Mouse (Mus musculus) thymus, postnatal 14 days (tissue): ENCODE measurements around the gene Stard13.

Experiments
- DNase-seq: peaks from one replicate; pipeline ENCODE4 v3.0.0; 2021

Gene Stard13

DNA sequence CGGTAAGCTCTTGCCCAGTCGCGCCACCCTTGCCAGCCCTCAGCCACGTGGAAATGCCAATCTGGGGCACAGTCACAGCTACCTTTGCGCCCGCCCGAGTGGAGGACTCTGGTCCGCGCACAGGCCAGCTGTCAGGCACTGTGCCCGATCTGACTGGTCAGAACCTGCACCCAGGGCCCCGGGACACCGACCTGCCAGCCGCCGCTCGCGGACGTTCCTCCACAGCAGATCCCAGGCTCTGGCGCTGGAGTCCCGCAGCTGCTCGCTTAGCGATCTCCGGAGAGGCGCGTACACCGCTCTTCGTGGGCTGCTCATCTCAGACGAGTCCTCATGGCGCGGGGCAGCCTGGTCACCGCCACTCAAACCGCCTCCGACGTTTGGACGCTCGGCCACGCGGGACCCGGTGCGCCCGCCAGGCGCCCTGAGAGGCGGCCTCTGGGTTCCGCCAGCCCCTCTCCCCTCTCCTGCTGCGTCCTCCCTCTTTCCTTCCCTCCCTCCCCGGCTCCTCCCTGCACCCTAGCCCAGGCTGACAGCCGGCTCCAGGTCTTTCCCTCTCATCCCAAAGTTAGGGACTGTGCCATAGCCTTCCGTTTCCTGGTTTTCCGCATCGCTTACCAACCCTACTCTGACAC lies at the start of gene Stard13:
Gene Stard13 (minus strand): TSS at position 437 of the 632 bp plus-strand sequence.
- peak; percentile 6 for DNase-seq

DNA sequence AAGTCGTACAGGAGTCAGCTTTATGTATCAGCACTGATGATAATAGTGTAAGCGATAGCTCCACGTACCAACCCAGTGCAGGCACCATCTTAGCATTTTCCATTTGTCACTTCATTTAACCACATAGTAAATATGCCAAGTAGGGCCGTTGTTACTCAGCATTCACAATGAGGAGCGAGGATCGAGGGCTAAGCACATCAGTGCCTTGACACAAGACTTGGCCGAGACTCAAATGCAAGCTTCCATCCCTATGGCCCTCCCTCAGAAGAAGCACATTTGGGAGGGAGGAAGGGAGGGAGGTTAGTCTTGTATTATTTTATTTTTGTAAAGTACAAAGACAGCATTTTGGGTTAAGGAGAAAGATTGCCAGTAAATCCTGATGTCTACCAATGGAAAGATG lies 45.9 kb upstream of the Stard13 start:
- no peak for DNase-seq

DNA sequence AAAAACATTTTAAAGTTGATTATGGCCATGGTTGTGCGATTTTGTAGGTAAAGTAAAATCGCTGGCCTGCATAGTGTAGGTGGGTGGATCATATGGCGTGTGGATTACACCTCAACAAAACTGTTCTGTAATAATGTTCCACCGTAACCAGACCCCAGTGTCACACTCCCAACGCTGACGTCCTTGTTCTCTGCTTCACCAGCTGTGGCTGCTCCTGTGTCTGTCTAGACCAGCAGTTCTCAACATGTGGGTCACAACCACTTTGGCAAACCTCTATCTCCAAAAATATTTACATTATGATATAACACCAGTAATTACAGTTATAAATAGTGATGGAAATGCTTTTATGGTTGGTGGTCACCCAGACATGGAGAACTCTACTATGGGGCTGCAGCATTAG lies 44.3 kb upstream of the Stard13 start:
- DNase-seq = no peak

DNA sequence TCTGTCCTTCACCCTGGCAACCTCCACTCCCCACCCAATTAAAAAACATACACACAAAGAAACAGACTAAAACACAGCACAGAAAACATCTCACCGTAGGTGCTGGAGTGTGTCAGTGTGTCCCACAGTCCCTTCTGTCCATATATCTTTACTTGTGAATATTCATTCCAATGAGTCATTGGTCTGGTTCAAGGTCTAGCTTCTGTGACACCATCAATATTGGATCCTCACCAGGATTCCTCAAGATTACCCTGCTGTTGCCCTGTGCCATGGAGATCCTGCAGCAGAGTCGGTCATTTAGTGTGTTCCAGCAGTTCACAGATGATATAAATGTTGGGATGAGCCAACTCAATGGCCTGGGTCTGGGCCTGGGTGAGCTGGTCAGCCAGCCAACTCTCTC lies 42.4 kb upstream of the Stard13 start:
- DNase-seq = no peak

DNA sequence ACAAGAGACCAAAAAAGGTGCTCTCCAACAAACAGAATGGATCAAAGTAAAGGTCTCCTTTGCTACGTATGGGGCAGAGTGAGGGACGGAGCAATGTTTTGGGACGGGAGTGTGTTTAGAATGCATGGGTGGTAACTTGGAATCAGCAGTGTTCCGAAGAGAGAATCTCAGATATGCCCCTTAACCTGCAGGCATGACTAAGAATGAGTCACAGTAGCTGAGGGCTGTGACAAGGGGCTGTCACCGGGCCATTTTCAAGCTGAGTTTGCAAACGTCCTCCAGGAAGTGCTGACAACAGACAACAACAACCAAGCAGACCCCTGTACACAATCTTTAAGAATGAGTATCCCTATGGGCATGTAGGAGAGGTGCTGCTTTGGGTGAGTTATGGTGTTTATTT lies 40.6 kb upstream of the Stard13 start:
- DNase-seq = no peak

DNA sequence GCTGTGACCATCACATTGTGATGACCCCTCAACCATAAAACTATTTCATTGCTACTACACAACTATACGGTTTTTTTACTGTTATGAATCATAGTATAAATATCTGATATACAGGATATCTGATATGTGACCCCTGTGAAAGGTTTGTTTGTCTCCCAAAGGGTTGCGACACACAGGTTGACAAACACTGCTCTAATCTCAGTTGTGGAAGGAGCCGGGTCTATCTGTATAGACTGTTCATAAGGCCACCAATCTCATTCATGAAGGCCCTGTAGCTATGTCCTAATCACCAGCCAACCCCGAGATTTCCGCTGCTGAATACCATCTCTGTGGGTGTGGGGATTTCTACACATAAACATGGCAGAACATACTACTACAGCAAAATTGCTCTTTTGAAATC lies 37.2 kb upstream of the Stard13 start:
- no peak for DNase-seq

DNA sequence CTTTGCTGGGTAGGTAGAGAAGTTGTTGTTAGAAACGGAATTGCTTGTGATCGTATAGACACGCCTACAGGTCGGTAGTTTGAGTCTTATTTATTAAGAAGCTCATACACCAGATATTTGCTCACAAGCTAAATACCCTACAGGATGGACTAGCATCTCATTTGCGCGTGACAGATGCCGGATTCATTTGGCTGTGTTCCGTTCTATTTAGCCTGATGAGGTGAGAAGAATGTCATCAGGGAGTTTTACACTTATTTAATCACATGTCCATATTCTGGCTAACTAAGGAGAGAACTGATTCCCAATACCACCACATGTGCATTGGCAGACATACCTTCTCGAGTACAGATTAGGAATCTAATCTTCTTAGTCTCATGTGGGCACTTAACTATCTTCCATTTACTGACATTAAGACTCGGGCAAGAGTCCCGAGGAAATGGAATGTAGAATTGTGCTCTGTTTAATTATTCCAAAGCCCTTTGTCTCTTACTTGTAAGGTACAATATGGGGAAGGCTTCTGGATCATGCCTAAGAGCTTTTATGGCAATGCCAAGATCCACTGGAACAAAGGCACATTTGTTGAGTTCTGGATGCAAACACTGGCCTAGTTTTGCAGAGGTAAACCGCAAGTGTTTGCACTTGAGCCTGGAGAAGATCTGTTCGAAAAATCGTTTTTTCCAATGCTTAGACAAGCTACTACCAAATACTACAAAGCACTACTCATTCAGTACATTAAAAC lies 33.4 kb upstream of the Stard13 start:
- DNase-seq = no peak

DNA sequence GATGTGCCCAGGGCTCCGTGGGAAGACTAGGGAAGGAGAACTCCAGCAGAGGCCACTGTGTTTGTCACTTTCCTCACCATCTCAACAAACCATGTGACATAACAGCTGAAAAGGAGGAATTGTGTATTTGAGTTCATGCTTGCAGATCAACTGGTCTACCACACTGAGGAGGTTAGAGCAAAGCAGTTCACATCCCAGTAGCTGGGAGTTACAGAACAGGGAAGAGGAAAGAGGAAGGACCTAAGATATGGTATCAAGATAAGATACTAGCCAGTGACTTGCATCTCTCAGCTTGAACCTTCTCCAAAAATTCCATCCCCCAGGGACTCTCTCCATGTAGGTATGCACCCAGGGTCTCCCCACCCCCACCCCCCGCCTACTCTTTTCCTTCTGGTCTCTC lies 27.9 kb upstream of the Stard13 start:
- no peak for DNase-seq

DNA sequence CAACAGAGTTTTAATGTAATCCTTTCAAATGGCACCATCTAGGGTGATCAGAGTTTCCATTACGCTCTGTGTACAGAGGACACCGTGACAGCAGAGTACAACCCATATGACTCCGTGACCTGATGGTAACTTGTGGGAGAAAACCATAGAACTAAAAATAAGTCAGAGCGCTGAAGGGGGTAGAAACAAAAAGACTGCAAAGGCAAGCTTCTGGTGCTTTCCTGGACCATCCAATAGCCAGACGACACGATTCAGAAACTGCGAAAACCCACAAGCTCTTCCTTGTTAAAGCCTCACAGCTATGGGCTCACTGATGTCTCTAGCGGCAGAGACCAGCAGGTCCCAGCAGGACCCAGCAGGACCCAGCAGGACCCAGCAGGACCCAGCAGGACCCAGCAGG lies 18.6 kb upstream of the Stard13 start:
- no peak for DNase-seq

DNA sequence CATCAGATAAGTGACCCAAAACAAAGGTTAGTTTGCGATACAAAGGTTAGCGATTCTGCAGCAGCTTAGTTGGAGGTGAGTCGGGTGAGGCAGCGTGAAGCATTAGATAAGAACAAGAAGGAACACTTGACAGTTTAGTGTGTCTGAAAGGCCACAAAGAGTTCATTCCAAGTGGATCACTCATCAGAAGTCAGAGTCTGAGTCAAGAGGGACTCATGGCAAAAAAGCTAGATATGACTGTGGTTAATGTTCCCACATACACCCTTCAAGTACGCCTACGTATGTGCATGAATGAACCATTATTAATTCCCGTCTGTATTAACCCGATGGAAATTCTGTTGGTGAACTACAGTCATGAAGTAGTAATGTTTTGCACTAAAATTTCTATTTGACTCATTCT lies 18.0 kb upstream of the Stard13 start:
- DNase-seq = no peak

DNA sequence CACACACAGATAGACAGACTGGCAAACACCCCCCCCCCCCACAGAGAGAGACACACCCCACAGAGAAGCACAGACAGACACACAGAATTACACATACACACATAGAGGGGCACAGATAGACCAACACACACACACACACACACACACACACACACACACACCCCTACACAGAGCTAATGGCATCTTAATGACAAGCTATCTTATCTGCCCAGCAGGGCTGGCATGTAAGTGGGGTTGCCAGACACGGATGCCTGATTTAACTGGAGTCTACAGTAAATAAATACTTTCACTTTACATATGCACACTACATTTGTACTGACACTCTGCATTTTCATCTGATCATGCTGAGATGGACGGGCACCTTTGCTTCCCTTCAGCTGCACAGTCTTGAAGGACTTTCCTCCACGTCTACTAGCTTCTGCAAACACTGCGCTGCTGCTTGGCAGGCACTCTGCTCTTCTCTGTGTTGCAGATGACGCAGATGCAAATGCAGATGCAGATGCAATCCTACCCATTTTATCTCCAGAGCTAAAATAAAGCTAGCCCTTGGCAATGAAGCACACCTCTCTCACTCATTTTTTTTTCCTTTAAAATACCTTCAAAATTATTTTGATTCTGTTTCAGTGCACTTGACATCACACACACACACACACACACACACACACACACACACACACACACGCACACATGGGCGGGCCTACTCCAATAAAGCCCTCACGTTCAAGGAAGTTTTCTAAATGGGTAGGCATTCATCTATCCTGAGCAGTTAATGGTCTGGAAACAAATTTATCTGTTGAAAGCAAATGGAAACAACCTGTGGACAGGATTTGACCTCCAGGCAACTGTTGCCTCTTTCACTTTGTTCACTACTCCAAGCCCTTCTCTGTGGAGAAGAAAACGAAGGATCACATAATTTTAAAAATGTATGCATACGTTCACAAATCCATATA lies 15.3 kb upstream of the Stard13 start:
- no peak for DNase-seq

DNA sequence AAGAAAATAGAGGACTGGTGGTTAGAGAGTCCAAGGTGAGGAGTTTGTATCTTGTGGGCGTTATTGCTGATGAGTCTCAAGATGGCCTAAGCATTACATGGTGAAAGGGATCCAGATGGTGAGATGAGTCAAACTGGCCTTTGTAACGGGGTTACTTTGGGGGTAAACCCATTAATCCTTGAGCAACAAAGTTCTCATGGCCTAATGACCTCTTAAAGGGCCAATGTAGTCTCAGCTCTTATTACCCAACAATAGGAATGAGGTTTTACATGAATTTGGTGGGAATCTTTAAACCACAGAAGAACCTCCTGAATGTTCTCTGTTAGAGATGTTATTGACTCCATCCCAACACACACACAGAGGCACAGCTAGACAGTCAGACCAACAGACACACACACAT lies 14.4 kb upstream of the Stard13 start:
- no peak for DNase-seq

DNA sequence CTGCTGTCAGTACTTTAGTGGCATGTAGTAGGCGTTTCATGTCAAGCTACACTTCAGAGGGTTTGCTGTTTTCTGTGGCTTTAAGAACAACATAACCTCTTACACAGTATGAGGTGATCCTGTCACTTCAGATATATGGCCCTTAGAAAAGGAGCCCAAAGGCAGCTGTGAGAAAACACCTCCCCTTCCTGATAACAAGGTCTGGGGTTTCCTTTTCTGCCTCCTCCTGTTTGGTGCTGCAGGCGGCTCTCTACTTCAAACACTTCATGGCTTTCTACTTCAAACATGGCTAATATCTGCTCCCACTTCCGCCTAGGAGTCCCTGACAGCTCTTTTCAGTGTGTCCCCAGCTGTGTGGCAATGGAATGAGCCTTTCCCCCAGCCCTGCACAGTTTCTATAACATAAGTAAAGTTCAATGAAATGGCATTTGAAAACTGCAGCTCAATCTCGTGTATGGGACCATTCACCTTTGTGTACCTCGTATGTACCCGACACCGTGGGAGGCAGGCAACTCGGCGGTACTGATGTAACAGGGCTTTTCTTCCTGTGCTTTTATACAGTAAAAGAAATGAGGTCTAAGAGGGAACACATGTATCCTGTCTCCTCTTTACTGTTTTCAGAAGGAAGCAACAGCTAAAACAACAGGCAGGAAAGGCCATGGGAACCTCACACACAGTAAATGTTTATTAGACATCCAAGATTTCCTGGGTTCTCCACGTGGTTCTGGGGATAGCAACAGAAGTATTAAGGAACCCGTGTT lies 13.7 kb upstream of the Stard13 start:
- peak; percentile 51 for DNase-seq

DNA sequence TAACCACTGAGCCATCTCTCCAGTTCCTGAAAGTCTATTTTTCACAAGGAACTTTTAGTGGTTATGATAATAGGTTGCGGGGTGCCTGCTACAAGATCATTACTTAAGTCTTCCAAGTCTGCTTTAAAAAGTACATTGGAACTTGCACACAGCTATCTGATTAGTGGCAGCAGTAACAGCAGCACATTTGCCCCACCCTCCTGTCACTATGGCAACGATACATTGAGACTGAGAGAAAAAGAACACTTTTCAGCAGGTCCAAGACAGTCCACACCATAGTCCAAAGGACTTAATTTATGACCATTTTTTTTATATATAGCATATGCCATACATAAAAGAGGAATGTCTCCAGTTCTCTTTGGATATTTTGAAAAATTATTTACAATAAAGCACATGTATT lies 12.7 kb upstream of the Stard13 start:
- no peak for DNase-seq

DNA sequence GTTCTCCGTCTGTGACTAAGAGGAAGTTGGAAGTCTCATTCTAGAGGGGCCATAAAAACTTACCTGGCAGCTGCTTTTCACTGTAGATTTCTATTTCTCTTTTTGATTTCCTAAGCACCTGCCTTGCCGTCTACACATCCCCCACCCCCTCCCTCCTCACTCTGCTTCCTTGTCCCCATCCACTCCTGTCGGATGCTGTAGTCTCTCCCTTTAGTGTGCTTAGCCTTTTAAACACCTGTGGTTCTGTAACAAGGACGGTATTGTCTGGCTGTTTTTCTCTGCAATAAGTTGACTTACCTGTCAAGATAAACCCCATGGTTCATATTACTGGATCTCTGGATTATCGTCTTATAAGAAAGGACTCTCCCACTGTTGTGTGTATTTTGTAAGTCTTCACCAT lies 11.9 kb upstream of the Stard13 start:
- no peak for DNase-seq

DNA sequence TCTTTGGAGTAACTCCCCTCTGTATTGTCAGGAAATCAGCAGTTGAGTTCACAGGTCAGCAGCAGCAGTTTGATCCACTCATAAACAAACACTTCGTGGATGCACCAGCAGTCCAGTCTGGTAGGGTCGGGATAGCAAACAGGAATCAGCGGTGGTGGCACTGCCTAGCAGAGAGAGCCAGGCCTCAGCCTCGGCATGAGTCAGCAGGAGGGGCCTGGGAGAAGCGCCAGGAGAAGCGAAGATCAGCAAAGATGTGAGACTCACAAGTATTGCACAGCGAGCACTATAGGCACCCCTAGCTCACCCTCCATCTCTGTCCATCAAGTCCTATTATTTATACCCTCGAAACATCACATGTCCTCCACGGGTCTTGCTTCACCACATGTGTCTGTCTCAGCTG lies 5.1 kb upstream of the Stard13 start:
- no peak for DNase-seq

DNA sequence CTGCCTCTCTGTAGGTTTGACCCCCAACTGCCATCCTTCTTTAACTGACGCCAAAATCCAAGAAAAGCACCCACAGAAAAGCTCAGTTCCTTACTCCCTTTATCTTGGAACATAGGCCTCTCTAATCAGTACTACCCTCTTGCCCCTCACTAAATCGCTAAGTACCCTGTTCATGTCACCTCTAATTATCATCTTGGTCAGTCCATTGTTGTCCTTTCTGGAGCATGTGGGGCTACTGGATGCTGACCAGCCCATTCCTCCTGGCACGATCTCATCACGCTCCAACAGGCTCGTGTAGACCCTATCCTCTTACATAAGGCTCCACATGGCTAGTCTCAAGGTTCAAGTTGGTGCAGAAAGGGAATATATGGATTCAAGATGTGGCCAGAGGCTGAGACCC lies 2.8 kb upstream of the Stard13 start:
- DNase-seq = no peak

DNA sequence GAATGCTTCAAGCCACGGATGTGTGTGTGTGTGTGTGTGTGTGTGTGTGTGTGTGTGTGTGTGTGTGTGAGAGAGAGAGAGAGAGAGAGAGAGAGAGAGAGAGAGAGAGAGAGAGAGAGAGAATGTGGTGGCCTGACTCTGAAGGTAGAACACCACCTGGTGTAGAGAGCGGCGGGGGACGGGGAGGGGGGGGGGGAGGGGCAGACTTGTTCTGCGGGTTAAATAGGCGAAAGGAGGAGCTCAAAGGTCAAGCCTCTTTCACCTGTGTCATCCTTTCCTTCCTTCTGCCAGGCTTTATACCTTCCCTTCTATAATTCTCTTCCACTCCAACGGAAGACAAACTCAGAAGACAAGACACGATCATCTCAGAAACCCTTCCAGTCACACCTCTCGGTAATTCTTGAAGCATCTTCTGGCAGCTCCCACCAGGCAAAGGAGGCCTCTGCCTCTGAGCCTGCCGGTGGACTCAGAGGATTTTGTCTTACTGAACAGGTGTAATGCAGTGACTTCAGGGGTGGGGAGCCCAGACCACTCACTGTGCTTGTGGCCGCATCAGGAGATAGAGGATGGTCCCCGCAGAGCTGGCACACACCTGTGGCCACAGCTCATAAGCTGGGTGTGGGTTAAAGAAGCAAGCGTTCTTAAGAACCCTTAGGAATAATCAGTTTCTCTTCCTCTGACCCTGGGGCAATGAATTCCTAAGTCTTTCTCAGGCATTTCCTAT lies 898 bp downstream of the Stard13 start:
- no peak for DNase-seq

DNA sequence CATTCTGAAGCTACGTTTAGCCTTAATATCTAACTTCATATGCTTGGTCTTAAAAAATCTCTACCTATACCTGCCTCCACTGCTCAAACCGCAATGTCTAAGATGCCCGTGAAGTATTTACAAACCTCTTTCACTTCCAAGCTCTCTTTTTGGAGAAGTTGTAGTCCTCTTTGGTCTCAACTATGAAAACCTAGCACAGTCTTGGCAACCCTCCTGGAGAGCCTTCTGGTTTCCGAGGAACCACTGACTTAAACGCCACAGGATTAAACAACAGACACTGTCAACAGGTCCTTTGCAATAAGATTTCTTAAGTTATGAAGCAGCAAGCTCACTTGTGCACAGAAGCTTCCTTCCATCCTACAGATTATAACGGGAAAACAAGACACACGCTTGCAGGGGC lies 1.8 kb downstream of the Stard13 start:
- DNase-seq = no peak

DNA sequence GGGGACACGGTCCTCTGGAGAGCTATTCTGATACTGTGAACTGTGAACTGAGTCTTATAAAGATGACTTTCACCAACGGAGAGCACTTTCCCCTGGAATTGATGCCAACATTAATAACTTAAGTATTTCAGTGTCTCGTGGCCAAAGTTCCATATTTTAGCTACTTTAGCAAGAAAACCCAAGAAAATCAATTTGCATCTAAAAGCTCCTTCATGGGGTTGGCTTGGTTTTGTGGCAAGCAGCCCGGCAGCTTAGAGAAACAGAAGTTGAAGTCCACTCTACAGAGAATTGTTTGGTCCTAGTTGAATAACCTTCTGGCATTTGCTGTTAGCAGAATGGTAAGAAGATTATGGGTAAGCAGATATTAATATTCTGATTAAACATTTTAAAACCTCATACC lies 2.2 kb downstream of the Stard13 start:
- DNase-seq = no peak

DNA sequence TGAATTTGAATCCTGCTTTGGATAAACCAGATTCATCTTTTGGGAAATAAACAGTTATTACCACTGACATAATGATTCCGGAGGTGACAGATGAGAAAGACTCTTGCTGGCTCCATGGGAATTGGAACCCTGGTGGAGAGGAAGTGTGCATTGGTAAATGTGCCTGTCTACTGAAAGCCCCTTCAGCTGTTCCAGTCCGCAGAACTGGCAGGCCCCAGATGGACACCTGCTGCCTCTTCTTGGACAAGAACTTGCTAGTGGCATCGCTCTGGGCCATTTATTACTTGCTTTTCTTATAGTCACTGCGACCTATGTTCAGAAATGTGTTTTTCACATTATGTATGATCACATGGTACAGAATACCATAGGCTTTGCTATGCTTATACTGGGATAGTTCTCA lies 3.2 kb downstream of the Stard13 start:
- no peak for DNase-seq

DNA sequence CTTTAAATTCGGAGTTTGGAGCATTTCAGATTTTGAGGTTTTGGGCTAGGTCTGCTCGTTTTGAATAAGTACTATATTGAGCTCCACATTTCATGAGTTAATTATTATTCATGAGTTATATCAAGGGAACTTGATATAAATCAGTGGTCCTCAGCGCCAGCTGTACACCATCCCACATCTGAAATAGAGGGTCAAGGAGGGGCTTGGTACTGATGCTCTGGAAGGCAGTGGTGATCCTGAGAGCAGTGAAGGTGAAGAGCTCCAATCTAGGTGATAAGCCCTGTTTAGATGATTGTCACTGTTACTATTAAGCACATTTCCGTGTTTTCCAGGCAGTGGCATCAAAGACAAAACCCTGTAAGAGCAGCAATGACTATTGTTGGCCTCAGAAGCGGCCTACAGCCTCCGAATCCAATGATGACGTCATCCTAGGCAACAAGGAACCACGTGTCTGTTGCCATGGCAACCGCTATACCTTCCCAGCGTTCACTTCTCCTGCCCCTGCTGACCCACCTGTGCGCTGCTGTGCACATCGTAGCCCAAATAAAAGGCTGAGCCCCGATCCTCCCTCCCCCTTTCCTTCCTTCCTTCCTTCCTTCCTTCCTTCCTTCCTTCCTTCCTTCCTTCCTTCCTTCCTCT lies 5.2 kb downstream of the Stard13 start:
- no peak for DNase-seq
